Mouse (Mus musculus) hematopoietic stem cell, adult 5-6 weeks (primary cell): ENCODE data around the gene Siah3. TPM values are rescaled to one million over a fixed set of nuclear protein-coding genes. Genes with fewer than 3 reads are reported as not detected.
"Not testable (repeated sequence)": the region's sequence is repeated elsewhere in the genome, so short reads cannot be mapped to it uniquely, and the experiment has no call there.

Experiments
- ATAC-seq, 2 experiments: fragments of 125-278 bp in 1 of 2; replicated peaks in 1 of 2; 2 replicates each; pipeline ENCODE4 v1.8.0; 2016 to 2017; ENCODE audit warnings: inconsistent platforms in 2 of 2, mild to moderate bottlenecking in 2 of 2, moderate number of reproducible peaks in 2 of 2, low read depth in 1 of 2, moderate TSS enrichment in 1 of 2; ENCODE audit not compliant: low FRiP score in 2 of 2, poor library complexity in 2 of 2, severe bottlenecking in 2 of 2, insufficient read depth in 1 of 2, low TSS enrichment in 1 of 2
- total RNA-seq: library from RNA; stranded (forward); fragments of 172-1452, 232-1000 nt; gene quantifications from 2 replicates; pipeline ENCODE4 v1.2.3, GENCODE M21; 2017

Gene Siah3
- total RNA-seq, result not detected in 2 replicates

DNA sequence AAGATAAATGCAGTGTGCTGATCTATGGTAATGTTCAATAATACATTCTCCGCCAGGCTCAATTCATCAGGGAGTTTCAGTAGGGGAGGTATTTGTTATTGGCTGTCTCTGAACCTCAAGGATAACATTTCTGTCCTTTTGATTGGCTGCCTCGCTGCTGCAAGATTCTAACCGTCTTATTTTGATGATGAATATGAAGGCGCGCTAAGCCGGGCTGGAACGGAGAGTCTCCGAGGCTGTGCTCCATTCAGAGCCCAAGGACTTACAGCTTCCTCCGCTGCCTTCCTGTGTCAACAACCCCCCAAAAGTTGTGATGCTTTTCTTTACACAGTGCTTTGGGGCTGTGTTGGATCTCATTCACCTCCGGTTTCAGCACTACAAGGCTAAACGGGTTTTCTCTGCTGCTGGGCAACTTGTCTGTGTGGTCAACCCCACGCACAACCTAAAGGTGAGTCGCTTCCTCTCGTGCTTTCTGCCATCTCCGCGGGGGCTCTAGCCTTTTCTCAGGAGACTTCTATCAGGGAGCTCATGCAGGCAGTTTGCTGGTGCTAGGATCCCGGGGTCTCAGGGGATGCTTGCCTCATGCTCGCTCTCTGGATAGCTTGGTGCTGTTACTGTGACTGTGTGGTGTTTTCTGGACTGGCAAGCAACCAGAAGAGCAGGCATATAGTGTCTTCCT lies at the start of gene Siah3:
Siah3 (plus strand) TSS at position 240 of the 679 bp plus-strand sequence.
- peak in 1 of 2 experiments; percentile 15; a peak in 1 of 4 replicates for ATAC-seq

DNA sequence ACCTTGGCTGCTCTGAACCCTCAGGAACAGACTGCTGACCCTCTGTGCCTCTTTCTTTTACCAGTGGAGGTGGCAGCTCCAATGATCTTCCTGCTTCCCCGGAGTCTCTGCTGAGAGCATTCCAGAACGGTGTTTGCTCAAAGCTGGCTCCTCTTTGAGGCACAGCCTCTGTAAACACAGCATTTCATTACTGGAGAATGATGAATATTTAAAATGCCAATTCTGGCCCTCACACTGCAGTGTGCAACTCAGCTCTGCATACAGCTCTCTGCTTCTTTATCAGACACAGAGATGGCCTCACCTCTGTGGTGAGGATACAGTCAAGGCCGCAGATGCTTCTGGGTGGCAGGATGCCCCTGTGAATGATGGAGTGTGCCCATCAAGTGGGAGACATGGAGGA lies 46.0 kb upstream of the Siah3 start:
- no peak for ATAC-seq

DNA sequence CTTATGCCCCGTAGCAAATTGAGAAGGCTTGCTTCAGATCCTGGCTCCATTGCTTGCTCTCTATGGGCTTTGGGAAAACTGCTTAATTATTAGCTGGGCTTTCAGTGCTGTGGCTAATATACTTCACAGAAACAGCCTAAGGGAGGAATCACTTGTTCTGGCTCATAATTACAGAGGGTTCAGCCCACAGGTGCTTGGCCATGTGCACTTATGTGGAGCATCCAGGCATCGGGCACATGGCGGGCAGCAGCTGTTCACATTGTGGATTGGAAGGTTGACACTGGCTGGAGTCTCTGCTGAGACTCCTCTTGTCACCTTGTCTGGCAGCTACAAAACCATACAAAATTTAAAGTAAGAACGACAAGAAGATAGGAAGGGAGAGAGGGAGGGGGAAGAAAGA lies 45.4 kb upstream of the Siah3 start:
- ATAC-seq, result no peak

GRCm38 (mm10) chr14:75418721-75419120 lies 37.1 kb upstream of the Siah3 start:
- ATAC-seq, result no peak

DNA sequence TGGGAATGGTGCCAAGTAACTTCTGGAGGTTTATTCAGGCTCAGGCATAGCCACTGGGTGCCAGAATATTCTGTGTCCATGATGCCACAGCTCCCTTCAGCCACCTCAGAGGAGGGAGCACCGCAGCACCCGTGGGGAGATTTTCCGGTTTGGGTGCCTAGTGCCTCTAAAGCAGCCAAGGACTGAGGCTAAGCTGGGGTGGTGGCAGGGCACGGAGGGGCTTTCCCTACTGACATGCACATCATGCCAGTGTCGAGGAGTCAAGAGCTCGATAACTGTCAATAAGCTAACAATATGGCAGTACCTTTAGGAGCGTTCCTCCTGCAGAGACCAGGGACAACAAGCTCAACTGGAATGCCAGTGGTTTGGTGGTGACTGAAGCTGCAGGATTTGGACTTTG lies 35.9 kb upstream of the Siah3 start:
- ATAC-seq, result no peak

DNA sequence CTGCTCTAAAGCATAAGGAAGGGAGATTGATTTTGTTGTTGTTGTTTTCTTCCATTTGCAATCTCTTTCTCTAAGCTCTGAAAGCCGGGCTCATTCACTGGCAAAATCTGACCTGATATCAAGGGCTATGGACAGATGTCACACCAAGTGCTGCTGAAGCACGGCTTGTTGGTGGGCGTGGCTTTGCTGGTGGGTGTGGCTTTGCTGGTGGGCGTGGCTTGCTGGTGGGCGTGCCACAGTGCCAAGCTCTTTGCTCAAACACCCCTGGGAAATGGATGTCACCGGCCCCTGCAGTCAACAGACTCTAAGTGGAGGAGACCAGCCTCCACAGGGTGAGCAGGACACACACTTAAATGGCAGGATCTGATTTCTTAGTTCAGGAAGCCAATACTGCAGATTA lies 35.0 kb upstream of the Siah3 start:
- ATAC-seq, result no peak

- ATAC-seq, result no peak
Observed at GRCm38 (mm10) chr14:75431173-75431786, 24.5 kb upstream of the Siah3 start.

- ATAC-seq, result no peak
Observed at GRCm38 (mm10) chr14:75432850-75433249, 22.9 kb upstream of the Siah3 start.

- ATAC-seq, result no peak
Observed at GRCm38 (mm10) chr14:75434576-75434975, 21.2 kb upstream of the Siah3 start.

DNA sequence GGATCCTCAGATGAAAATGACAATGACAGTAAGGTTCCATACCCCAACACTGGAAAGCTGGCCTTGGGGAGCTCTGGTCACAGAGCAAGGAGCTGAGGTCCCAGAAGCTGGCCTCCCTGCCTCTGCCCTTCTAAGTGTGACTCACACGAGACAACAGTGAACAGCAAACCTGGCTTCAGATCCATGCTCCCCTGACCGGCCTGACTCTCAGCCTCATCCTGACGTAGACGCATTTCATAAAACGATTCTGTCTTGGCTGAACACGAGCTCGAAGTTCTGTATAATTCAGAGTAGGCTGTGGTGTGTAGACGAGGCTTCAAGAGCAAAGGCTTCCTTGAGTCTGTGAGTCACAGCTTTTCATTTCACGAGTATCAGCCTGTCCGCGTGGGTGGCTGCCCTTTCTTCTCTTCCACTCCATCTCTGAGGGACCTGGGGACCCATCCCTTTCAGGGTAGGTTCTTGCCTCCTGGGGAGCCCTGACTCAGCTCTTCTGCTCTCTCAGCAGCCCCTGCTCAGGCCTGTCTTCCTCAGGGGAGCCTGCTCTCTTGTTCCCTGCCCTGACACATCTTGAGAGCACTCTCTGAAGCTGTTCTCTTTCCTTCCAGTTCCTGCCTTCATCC lies 11.2 kb upstream of the Siah3 start:
- no peak for ATAC-seq

GRCm38 (mm10) chr14:75445281-75445947 lies 10.4 kb upstream of the Siah3 start:
- ATAC-seq, result peak; percentile 91 to 98

DNA sequence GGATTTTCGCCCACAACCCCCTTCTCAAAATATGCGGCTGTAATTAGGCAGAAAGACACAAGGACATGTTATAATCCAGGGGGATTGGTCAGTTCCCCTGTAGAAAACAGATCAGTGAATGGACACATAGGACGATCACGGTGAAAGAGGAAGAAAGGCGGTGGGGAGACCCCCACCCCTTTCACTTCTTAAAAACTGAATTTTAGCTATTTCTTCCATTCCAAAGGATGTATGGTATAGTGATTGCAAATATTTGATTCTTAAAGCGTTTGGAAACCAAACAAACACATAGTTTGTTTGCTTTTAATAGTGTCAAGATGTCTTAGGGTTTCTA lies 9.9 kb upstream of the Siah3 start:
- ATAC-seq, result peak in 1 of 2 experiments; percentile 18; a peak in 1 of 4 replicates

- not testable (repeated sequence) for ATAC-seq
Observed at GRCm38 (mm10) chr14:75446314-75446713, 9.5 kb upstream of the Siah3 start.

DNA sequence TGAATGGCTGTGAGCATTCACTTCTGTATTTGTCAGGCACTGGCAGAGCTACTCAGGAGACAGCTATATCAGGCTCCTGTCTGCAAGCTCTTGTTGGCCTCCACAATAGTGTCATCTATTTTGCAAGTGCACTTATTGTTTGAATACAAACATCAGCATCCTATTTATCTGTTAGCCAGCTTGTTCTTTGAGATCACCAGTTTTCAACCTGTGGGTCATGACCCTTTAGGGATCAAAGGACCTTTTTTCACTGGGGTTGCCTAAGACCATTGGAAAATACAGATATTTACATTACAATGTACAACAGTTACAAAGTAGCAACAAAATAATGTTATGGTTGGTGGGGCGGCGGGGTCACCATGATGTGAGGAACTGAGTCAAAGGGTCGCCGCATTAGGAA lies 1.9 kb upstream of the Siah3 start:
- ATAC-seq, result no peak

DNA sequence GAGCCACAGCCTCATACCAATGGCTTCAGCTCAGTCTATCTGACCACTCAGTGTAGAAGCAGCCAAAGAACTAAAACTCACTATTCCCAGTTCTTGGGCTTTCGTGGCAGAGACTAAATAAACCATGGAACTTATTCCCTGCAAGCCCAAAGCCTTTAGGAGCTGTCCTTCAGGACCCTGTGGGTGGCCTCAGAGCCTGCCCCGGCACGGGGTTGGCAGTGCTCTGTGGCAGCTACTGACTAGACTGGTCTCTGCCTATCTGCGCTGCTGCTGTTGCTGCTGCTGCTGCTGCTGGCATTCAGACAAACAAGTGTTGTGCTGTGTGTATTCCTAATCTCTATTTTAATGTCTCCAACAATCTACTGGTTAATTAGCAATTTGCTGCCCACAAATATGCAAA lies 1.1 kb upstream of the Siah3 start:
- peak in 1 of 2 experiments; percentile 36; a peak in 1 of 4 replicates for ATAC-seq

- no peak for ATAC-seq
Observed at GRCm38 (mm10) chr14:75455361-75455742, 430 bp upstream of the Siah3 start.

DNA sequence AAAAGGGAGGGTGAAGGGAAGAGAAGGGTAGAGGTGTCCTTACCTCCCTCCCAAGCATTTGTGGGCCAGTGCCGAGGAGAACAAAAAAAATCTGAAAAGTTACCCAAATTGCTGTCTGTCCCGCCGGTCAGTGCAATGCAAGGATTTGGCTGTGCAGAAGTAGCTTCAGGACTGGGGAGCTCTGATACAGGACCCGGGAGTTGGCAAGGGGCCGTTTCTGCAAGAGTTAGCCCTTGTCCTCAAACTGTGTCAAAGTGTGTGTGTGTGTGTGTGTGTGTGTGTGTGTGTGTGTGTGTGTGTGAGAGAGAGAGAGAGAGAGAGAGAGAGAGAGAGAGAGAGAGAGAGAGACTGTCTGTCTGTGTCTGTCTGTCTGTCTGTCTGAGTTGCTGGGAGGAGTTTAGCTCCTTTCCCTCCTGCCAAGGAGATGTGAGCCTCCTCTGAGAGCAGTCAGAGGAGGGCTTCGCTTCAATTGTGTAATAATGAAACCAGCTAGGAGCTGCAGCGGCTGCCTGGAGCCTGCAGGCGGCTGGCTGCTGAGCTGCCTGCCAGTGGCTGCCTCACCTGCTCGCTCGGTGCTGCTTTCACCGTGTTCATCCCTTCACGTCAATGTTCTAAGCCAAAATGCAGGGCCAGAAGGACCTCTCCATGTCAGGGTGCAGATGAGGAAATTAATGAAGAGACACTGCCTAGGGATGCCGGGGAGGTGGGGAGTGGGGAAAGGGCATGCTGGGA lies 873 bp downstream of the Siah3 start:
- ATAC-seq, result peak; percentile 82 to 87

DNA sequence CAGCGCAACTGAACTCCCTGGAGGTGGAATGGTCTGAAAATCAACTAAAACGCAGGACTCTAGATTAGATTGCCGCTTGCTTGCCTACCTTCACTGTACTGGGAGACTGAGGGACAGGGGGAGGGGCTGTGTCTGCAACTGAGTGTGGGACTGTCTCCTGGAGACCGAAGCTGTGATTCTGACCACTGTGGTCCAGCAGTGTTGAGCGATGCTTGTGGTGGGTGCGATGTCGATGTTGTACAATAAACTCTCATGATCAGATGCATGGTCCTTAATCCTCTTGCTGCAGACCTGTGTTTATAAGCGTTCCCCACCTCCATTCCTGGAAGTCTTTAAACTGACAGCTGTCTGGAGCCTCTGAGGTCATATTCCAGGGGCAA lies 1.4 kb downstream of the Siah3 start:
- no peak for ATAC-seq
